Mouse (Mus musculus) left cerebral cortex, postnatal 10 days (tissue): Measurements from ENCODE around the gene Hnrnpf. TPM values are rescaled to one million over a fixed set of nuclear protein-coding genes. Genes with fewer than 3 reads are reported as not detected.

Experiments
- DNase-seq, 2 experiments: peaks; one replicate each; pipeline ENCODE4 v3.0.0; 2021 to 2022; ENCODE audit warnings: low spot score in 2 of 2, mixed read lengths in 1 of 2; ENCODE audit errors: extremely low spot score in 1 of 2
- intact Hi-C: fragments of 180-260 bp; cut with DNase I; formaldehyde crosslinking; loops from one replicate; pipeline ENCODE4 v1.15.1; 2025
- microRNA-seq: library from miRNA; unstranded; fragments of <30 nt; microRNA quantifications from one replicate; pipeline ENCODE4 v1.2.0, GENCODE M21; 2022
- total RNA-seq, 2 experiments: library from RNA; stranded (reverse); gene quantifications; 2 replicates each; pipeline ENCODE4 v1.2.3; 2021

Hnrnpf gene
- total RNA-seq, 2 experiments from 2014 or later: 144 to 146 TPM

GRCm38 (mm10) chr6:117943899-117944298 lies 43.8 kb downstream of the Hnrnpf start:
- intact Hi-C loops: loop anchor here (5.0 kb wide), 1 partner anchor 68 kb away; the partner anchor contains the start of gene Rasgef1a
- no peak for DNase-seq

GRCm38 (mm10) chr6:117952330-117952729 lies 52.2 kb downstream of the Hnrnpf start:
- intact Hi-C loops: no loop called here
- DNase-seq: no peak

- intact Hi-C loops: no loop called here
- no peak for DNase-seq
Observed at GRCm38 (mm10) chr6:117956161-117956560, 56.0 kb downstream of the Hnrnpf start.

- no peak for DNase-seq
- intact Hi-C loops: no loop called here
Observed at GRCm38 (mm10) chr6:117956851-117957501, 56.9 kb downstream of the Hnrnpf start.

- intact Hi-C loops: no loop called here
- no peak for DNase-seq
Observed at GRCm38 (mm10) chr6:117963201-117963600, 63.1 kb downstream of the Hnrnpf start.

GRCm38 (mm10) chr6:117966729-117967128 lies 66.6 kb downstream of the Hnrnpf start:
- intact Hi-C loops: no loop called here
- DNase-seq: no peak

Small RNA genes within 50 kb of the gene (microRNA-seq; reads per million reads assigned to microRNA genes)
- not detected for gene Gm25535

Other genes with a start within 250 kb of the Hnrnpf start
- 10 to 100 TPM; 64.1 to 71.1 TPM for gene Zfp637, start 59.1 kb upstream of the Hnrnpf start, total RNA-seq
- gene Zfp239, start 38.2 kb upstream of the Hnrnpf start, total RNA-seq: 10 to 100 TPM; 31.6 to 38.5 TPM
- not detected for gene Fxyd4, start 37.4 kb downstream of the Hnrnpf start, total RNA-seq
- gene Rasgef1a, start 111.1 kb downstream of the Hnrnpf start, total RNA-seq: 10 to 100 TPM; 79.8 to 88.2 TPM
- 10 to 100 TPM; 12.7 to 13.7 TPM for gene Csgalnact2, start 238.8 kb downstream of the Hnrnpf start, total RNA-seq